Mouse (Mus musculus) lung, postnatal 0 days (tissue): Measurements from ENCODE around the gene Fzd2. TPM values are rescaled to one million over a fixed set of nuclear protein-coding genes. Genes with fewer than 3 reads are reported as not detected.

Experiments used
- ATAC-seq: fragments of 200-750 bp; cut with Nextera tagmentation; 2 replicates; pipeline ENCODE4 v1.8.0; 2017; ENCODE audit warnings: moderate library complexity
- DNase-seq: peaks from one replicate; pipeline ENCODE4 v3.0.0-alpha.2; 2016; ENCODE audit warnings: low spot score
- H3K27ac ChIP-seq: fragments of 300-500 bp; sonication (generic); 2 replicates; pipeline ENCODE4 v1.5.1; 2014; ENCODE audit warnings: antibody characterized with exemption, mild to moderate bottlenecking, low read length, mixed read lengths
- H3K27me3 ChIP-seq: fragments of 300-500 bp; sonication (generic); replicated peaks from 2 replicates; pipeline ENCODE4 v1.6.1; 2014; ENCODE audit warnings: low read length, mixed read lengths; ENCODE audit not compliant: insufficient read depth
- H3K36me3 ChIP-seq: fragments of 300-500 bp; sonication (generic); 2 replicates; pipeline ENCODE4 v1.6.1; 2014; ENCODE audit warnings: low read length, mixed read lengths; ENCODE audit not compliant: insufficient read depth
- H3K4me1 ChIP-seq: fragments of 300-500 bp; sonication (generic); 2 replicates; pipeline ENCODE4 v1.6.1; 2014; ENCODE audit warnings: antibody characterized with exemption, low read depth, low read length, mixed read lengths; ENCODE audit not compliant: insufficient read depth
- H3K4me2 ChIP-seq: fragments of 300-500 bp; sonication (generic); replicated peaks from 2 replicates; pipeline ENCODE4 v1.6.1; 2014; ENCODE audit warnings: low read depth, mild to moderate bottlenecking, low read length, moderate library complexity, mixed read lengths
- H3K4me3 ChIP-seq: fragments of 300-500 bp; sonication (generic); 2 replicates; pipeline ENCODE4 v1.5.1; 2014; ENCODE audit warnings: low read depth, low read length
- H3K9ac ChIP-seq: fragments of 300-500 bp; sonication (generic); replicated peaks from 2 replicates; pipeline ENCODE4 v1.6.1; 2014; ENCODE audit warnings: low read depth, mild to moderate bottlenecking
- H3K9me3 ChIP-seq: fragments of 300-500 bp; sonication (generic); 2 replicates; pipeline ENCODE4 v1.6.1; 2016; ENCODE audit warnings: low read length, mixed read lengths
- CTCF ChIP-seq: IDR thresholded peaks from 2 replicates; pipeline ENCODE4 v1.5.1; 2016; ENCODE audit warnings: antibody characterized with exemption, mild to moderate bottlenecking
- EP300 ChIP-seq: IDR thresholded peaks from 2 replicates; pipeline ENCODE4 v1.6.1; 2016; ENCODE audit warnings: antibody characterized with exemption, mild to moderate bottlenecking, control low read depth
- WGBS: fragments of 180-500 bp; shearing (Covaris S2); extraction: QIAGEN DNeasy Blood & Tissue Kit; methylation state at CpG from one replicate; pipeline ENCODE4 v1.1.7; 2014; 5-methylcytosine and 5-hydroxymethylcytosine counted together
- polyA plus RNA-seq: library from polyadenylated mRNA; unstranded; fragments of >200 nt; fragmentation: Nextera tagmentation; extraction: Ambion mirVana; gene quantifications from 2 replicates; pipeline ENCODE4 v1.2.1, GENCODE M21; 2015

The Fzd2 gene
- polyA plus RNA-seq, 1 experiment from 2014 or later: 19.6 TPM

DNA sequence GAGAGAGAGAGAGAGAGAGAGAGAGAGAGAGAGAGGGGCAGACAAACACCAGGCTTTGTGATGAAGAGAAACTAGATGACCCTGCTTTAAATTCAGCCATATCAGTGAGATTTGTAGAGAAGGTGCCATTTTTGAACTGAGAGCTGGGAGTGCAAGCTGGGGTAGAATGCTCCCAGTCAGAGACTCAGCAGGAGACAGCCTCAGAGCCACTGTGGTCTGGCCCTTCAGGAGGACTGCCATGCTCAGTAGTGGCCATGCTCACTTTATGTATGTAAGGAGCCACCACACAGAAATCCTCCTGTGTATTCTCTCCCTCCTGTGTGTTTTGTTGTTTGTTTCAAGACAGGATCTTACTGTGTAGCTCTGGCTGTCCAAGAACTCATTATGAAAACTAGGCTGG is 38.5 kb upstream of the Fzd2 start:
- Histone ChIP-seq H3K27me3 (no peaks in the 10 kb centered on the region), H3K9me3 (no peaks in the 10 kb centered on the region), H3K36me3 (no peaks in the 10 kb centered on the region), H3K27ac (peak overlapping the region; percentile 32; the same call in 1 of the 2 replicates), H3K9ac (no peak overlapping the region), H3K4me1 (no peaks in the 10 kb centered on the region), H3K4me2 (no peak overlapping the region; the same call in 1 of the 2 replicates), H3K4me3 (no peak overlapping the region)
- ATAC-seq (no peak), DNase-seq (no peak)
- TF ChIP-seq CTCF: no peak
- TF ChIP-seq EP300: no peak

GRCm38 (mm10) chr11:102566290-102566689 is 37.9 kb upstream of the Fzd2 start:
- Histone ChIP-seq H3K9ac (no peak overlapping the region), H3K36me3 (no peaks in the 10 kb centered on the region), H3K4me3 (no peak overlapping the region), H3K4me2 (no peak overlapping the region), H3K9me3 (no peaks in the 10 kb centered on the region), H3K27ac (no peak overlapping the region), H3K4me1 (no peaks in the 10 kb centered on the region), H3K27me3 (no peaks in the 10 kb centered on the region)
- no peak for DNase-seq
- ATAC-seq: no peak
- TF ChIP-seq CTCF: no peak
- no peak for TF ChIP-seq EP300
- 68% methylated on average over 1 of the region's 1 CpGs for WGBS

DNA sequence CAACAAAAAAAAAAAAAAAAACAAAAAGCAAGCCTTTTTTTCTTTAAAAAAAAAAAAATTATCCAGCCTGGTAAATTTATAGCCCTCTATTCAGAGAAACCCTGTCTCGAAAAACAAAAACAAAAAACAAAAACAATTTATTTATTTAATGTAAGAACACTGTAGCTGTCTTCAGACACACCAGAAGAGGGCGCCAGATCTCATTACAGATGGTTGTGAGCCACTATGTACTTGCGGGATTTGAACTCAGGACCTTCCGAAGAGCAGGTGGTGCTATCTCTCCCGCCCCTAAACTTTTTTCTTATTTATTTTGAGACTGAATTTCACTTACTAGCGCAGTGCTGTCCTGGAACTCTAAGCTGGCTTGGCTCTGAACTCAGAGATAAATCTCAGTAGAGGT is 37.0 kb upstream of the Fzd2 start:
- Histone ChIP-seq H3K4me3 (no peak overlapping the region), H3K27me3 (no peaks in the 10 kb centered on the region), H3K9me3 (no peaks in the 10 kb centered on the region), H3K27ac (no peak overlapping the region), H3K4me1 (no peaks in the 10 kb centered on the region), H3K36me3 (no peaks in the 10 kb centered on the region), H3K9ac (no peak overlapping the region), H3K4me2 (no peak overlapping the region)
- TF ChIP-seq EP300: no peak
- TF ChIP-seq CTCF: 0 out of 2 replicates have a peak, but pooled peaks have one; percentile 9
- WGBS: 84% methylated on average over 6 of the region's 6 CpGs
- DNase-seq (no peak), ATAC-seq (no peak)

GRCm38 (mm10) chr11:102567723-102568122 is 36.5 kb upstream of the Fzd2 start:
- Histone ChIP-seq H3K4me1 (no peaks in the 10 kb centered on the region), H3K9ac (no peak overlapping the region), H3K4me3 (no peak overlapping the region), H3K9me3 (no peaks in the 10 kb centered on the region), H3K36me3 (no peaks in the 10 kb centered on the region), H3K27ac (no peak overlapping the region), H3K27me3 (no peaks in the 10 kb centered on the region), H3K4me2 (no peak overlapping the region)
- TF ChIP-seq EP300: no peak
- 95% methylated on average over 15 of the region's 15 CpGs for WGBS
- DNase-seq: no peak
- no peak for ATAC-seq

- H3K27me3 ChIP-seq: no peaks in the 10 kb centered on the region
- H3K9me3 ChIP-seq: no peaks in the 10 kb centered on the region
- no peak overlapping the region for H3K9ac ChIP-seq
- peak; percentile 56 for TF ChIP-seq CTCF
- TF ChIP-seq EP300: no peak
- DNase-seq: no peak
- no peaks in the 10 kb centered on the region for H3K36me3 ChIP-seq
- no peak overlapping the region for H3K4me2 ChIP-seq
- 77% methylated on average over 12 of the region's 12 CpGs for WGBS
- no peaks in the 10 kb centered on the region for H3K4me1 ChIP-seq
- ATAC-seq: no peak
- no peak overlapping the region for H3K4me3 ChIP-seq
- H3K27ac ChIP-seq: no peak overlapping the region
Observed at GRCm38 (mm10) chr11:102568191-102568590, 36.0 kb upstream of the Fzd2 start.

- H3K27me3 ChIP-seq: no peaks in the 10 kb centered on the region
- H3K9me3 ChIP-seq: no peaks in the 10 kb centered on the region
- H3K36me3 ChIP-seq: no peaks in the 10 kb centered on the region
- no peaks in the 10 kb centered on the region for H3K4me1 ChIP-seq
- DNase-seq (no peak), ATAC-seq (no peak)
- TF ChIP-seq EP300: no peak
- no peak for TF ChIP-seq CTCF
- H3K27ac ChIP-seq: no peak overlapping the region
- no peak overlapping the region for H3K4me3 ChIP-seq
- no peak overlapping the region for H3K4me2 ChIP-seq
- 62% methylated on average over 7 of the region's 7 CpGs for WGBS
- no peak overlapping the region for H3K9ac ChIP-seq
Observed at GRCm38 (mm10) chr11:102568756-102569377, 35.3 kb upstream of the Fzd2 start.
